Mouse (Mus musculus) neural tube, embryonic 11.5 days (tissue): ENCODE results near the gene Cenpt. TPM values are rescaled to one million over a fixed set of nuclear protein-coding genes. Genes with fewer than 3 reads are reported as not detected.

ENCODE experiments used
- ATAC-seq: fragments of 200-750 bp; cut with Nextera tagmentation; 2 replicates; pipeline ENCODE4 v1.8.0; 2017; ENCODE audit warnings: moderate number of reproducible peaks, mild to moderate bottlenecking, moderate TSS enrichment, moderate library complexity; ENCODE audit not compliant: insufficient read depth, low FRiP score, low TSS enrichment
- DNase-seq: peaks from one replicate; pipeline ENCODE4 v3.0.0-alpha.2; 2015; ENCODE audit warnings: low spot score
- H3K27ac ChIP-seq: fragments of 300-500 bp; sonication (generic); 2 replicates; pipeline ENCODE4 v1.5.1; 2014; ENCODE audit warnings: low read depth, mild to moderate bottlenecking, low read length
- H3K27me3 ChIP-seq: fragments of 300-500 bp; sonication (generic); 2 replicates; pipeline ENCODE4 v1.6.1; 2014; ENCODE audit warnings: mild to moderate bottlenecking, low read length, mixed read lengths; ENCODE audit not compliant: control insufficient read depth, insufficient read depth
- H3K36me3 ChIP-seq: fragments of 300-500 bp; sonication (generic); 2 replicates; pipeline ENCODE4 v1.6.1; 2014; ENCODE audit warnings: mild to moderate bottlenecking, low read length, moderate library complexity, mixed read lengths; ENCODE audit not compliant: control insufficient read depth, insufficient read depth
- H3K4me1 ChIP-seq: fragments of 300-500 bp; sonication (generic); 2 replicates; pipeline ENCODE4 v1.6.1; 2014; ENCODE audit warnings: low read length, mixed read lengths; ENCODE audit not compliant: control insufficient read depth, insufficient read depth
- H3K4me2 ChIP-seq: fragments of 300-500 bp; sonication (generic); 2 replicates; pipeline ENCODE4 v1.6.1; 2014; ENCODE audit warnings: low read depth, mild to moderate bottlenecking, moderate library complexity
- H3K4me3 ChIP-seq: fragments of 300-500 bp; sonication (generic); 2 replicates; pipeline ENCODE4 v1.5.1; 2014; ENCODE audit warnings: low read depth, low read length
- H3K9ac ChIP-seq: fragments of 300-500 bp; sonication (generic); 2 replicates; pipeline ENCODE4 v1.6.1; 2014; ENCODE audit warnings: mild to moderate bottlenecking, low read length
- H3K9me3 ChIP-seq: fragments of 300-500 bp; sonication (generic); 2 replicates; pipeline ENCODE4 v1.6.1; 2016; ENCODE audit warnings: low read length; ENCODE audit not compliant: control insufficient read depth
- WGBS: fragments of 180-500 bp; shearing (Covaris S2); extraction: QIAGEN DNeasy Blood & Tissue Kit; methylation state at CpG from one replicate; pipeline ENCODE4 v1.1.7; 2014; 5-methylcytosine and 5-hydroxymethylcytosine counted together
- polyA plus RNA-seq: library from polyadenylated mRNA; unstranded; fragments of >200 nt; fragmentation: Nextera tagmentation; extraction: Ambion mirVana; gene quantifications from 2 replicates; pipeline ENCODE4 v1.2.1, GENCODE M21; 2014

Cenpt gene
- polyA plus RNA-seq, 1 experiment from 2014 or later: 62.6 TPM

GRCm38 (mm10) chr8:105880754-105881520 lies 27.9 kb upstream of the Cenpt start, which contains the start of gene Edc4:
Gene Edc4 (plus strand): TSS chr8:105880881.
- Histone ChIP-seq H3K9ac (peak within 1 kb of the TSS; percentile 94), H3K9me3 (no peaks in the 10 kb centered on the region), H3K4me3 (peak within 1 kb of the TSS; percentile 95), H3K4me2 (peak within 1 kb of the TSS; percentile 76), H3K27me3 (no peaks in the 10 kb centered on the region), H3K36me3 (peaks cover 27% of the 10 kb centered on the region), H3K4me1 (peaks cover 10% of the 10 kb centered on the region), H3K27ac (no peak within 1 kb of the TSS)
- under 1% methylated on average over 45 of the region's 45 CpGs for WGBS
- DNase-seq (peak; percentile 85), ATAC-seq (peak; percentile 83)

DNA sequence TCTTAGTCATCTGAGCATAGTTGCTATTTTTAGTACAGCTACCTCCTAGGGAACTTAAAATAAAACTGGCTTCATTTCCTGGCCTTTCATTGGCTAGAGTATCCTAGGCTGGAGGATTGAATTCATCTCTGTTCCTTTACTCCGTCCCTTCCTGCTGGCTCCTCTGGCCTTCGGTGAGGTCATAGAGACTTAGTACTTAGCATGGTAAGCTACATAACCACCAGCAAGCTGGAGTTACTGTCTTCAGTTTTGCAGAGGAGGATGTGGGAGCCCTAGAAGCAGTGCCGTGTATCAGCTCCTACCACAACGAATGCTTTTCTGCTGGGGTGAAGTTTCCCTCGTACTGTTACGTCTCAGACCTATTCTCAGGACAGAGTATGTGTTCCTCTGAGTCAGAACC lies 21.2 kb upstream of the Cenpt start:
- no peaks in the 10 kb centered on the region for H3K27me3 ChIP-seq
- no peak overlapping the region for H3K4me3 ChIP-seq
- H3K4me2 ChIP-seq: no peak overlapping the region
- no peak overlapping the region for H3K9ac ChIP-seq
- H3K4me1 ChIP-seq: no peaks in the 10 kb centered on the region
- ATAC-seq: no peak
- no peaks in the 10 kb centered on the region for H3K9me3 ChIP-seq
- no peak overlapping the region for H3K27ac ChIP-seq
- WGBS: 90% methylated on average over 6 of the region's 6 CpGs
- DNase-seq: no peak
- H3K36me3 ChIP-seq: peaks cover 19% of the 10 kb centered on the region

DNA sequence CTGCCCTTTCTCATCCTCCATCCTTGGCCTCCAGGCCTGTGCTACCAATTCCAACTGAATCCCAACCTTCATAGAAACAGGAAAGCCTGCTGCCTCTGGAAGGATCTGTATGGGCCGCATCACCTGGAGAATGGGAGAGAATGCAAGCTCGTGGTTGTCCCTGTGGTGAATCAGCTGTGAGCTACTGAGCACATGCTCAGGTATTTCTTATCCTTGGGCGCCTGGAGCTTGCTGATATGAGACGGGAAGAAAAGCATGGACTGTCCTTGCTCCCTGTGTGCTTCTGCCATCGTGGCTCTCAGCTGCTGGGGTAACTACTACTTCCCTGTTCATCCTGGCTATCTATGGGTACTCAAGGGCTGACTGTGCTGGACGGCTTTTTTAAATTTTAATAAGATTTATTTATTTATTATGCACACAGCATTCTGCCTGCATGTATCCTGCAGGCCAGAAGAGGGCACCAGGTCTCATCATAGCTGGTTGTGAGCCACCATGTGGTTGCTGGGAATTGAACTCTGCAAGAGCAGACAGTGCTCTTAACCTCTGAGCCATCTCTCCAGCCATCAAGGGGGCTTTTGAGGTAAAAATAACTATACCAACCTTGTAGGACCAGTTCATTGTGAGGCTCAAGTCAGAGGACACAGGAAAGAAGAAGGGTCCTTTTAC lies 13.4 kb upstream of the Cenpt start:
- H3K9ac ChIP-seq: no peak overlapping the region
- H3K27me3 ChIP-seq: no peaks in the 10 kb centered on the region
- no peak overlapping the region for H3K4me3 ChIP-seq
- no peak overlapping the region for H3K27ac ChIP-seq
- H3K4me1 ChIP-seq: peaks cover 10% of the 10 kb centered on the region
- no peak overlapping the region for H3K4me2 ChIP-seq
- H3K36me3 ChIP-seq: peaks cover 12% of the 10 kb centered on the region; the same call in 1 of the 2 replicates
- WGBS: 88% methylated on average over 6 of the region's 6 CpGs
- no peak for DNase-seq
- no peaks in the 10 kb centered on the region for H3K9me3 ChIP-seq
- no peak for ATAC-seq

- Histone ChIP-seq H3K9ac (peak overlapping the region; percentile 96), H3K9me3 (no peaks in the 10 kb centered on the region), H3K4me3 (peak overlapping the region; percentile 97), H3K27me3 (no peaks in the 10 kb centered on the region), H3K4me1 (peaks cover 24% of the 10 kb centered on the region), H3K4me2 (peak overlapping the region; percentile 90), H3K27ac (no peak overlapping the region), H3K36me3 (peaks cover 2% of the 10 kb centered on the region; the same call in 1 of the 2 replicates)
- no peak for DNase-seq
- WGBS: 5% methylated on average over 1 of the region's 1 CpGs
- no peak for ATAC-seq
Measured at GRCm38 (mm10) chr8:105861951-105862350, 8.9 kb upstream of the Cenpt start.

- DNase-seq (peak; percentile 96), ATAC-seq (peak; percentile 95)
- Histone ChIP-seq H3K27me3 (no peaks in the 10 kb centered on the region), H3K9ac (peak within 1 kb of the TSS; percentile 96), H3K36me3 (no peaks in the 10 kb centered on the region; the same call in 1 of the 2 replicates), H3K9me3 (no peaks in the 10 kb centered on the region), H3K4me2 (peak within 1 kb of the TSS; percentile 90), H3K27ac (peak within 1 kb of the TSS; percentile 86), H3K4me3 (peak within 1 kb of the TSS; percentile 97), H3K4me1 (peaks cover 34% of the 10 kb centered on the region)
- WGBS: under 1% methylated on average over 47 of the region's 59 CpGs
Measured at GRCm38 (mm10) chr8:105860143-105860981, 7.3 kb upstream of the Cenpt start, which contains the start of gene Nutf2. Gene Nutf2 (plus strand): TSS chr8:105860580.

DNA sequence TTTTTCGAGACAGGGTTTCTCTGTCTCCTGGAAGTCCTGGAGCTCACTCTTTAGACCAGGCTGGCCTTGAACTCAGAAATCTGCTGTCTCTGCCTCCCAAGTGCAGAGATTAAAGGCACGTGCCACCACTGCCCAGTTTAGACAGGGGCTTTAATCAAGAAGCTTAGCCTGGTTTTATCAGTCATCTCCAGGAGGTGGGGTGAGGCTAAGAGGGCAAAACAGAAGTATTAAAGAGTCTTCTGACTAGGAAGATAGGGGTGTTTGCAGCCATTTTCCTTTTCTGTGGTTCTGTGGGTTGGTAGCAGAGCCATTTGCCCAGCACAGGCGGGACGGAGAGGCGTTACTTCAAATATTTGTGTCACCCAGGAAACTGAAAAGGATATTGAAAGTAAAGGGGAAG lies 6.2 kb upstream of the Cenpt start:
- no peak overlapping the region; the same call in 1 of the 2 replicates for H3K4me3 ChIP-seq
- 78% methylated on average over 5 of the region's 5 CpGs for WGBS
- DNase-seq (no peak), ATAC-seq (no peak)
- peak overlapping the region; percentile 30 for H3K4me2 ChIP-seq
- H3K36me3 ChIP-seq: no peaks in the 10 kb centered on the region; the same call in 1 of the 2 replicates
- H3K4me1 ChIP-seq: peaks cover 34% of the 10 kb centered on the region
- H3K27ac ChIP-seq: no peak overlapping the region
- no peak overlapping the region for H3K9ac ChIP-seq
- H3K27me3 ChIP-seq: no peaks in the 10 kb centered on the region
- no peaks in the 10 kb centered on the region for H3K9me3 ChIP-seq

DNA sequence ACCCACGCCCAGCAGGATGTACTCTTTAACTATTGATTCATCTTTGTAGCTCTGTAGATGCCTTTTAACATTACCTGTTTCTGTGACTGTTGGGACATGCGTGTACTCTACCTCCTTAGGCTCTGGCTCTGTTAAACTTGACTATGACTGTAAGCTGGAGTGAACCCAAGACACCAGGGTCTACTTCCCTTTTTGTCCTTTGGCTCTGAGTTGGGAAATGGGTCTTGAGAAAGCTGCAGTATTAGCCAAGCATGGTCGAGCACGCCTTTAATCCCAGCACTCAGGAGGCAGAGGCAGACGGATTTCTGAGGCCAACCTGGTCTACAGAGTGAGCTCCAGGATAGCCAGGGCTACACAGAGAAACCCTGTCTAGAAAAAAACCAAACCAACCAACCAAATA lies 5.4 kb upstream of the Cenpt start:
- WGBS: 89% methylated on average over 5 of the region's 5 CpGs
- Histone ChIP-seq H3K36me3 (no peaks in the 10 kb centered on the region; the same call in 1 of the 2 replicates), H3K4me3 (no peak overlapping the region), H3K4me1 (peaks cover 34% of the 10 kb centered on the region), H3K27me3 (no peaks in the 10 kb centered on the region), H3K27ac (no peak overlapping the region), H3K9ac (no peak overlapping the region; the same call in 1 of the 2 replicates), H3K9me3 (no peaks in the 10 kb centered on the region), H3K4me2 (no peak overlapping the region)
- no peak for ATAC-seq
- no peak for DNase-seq

- DNase-seq (no peak), ATAC-seq (no peak)
- Histone ChIP-seq H3K4me2 (peak overlapping the region; percentile 93), H3K27ac (peak overlapping the region; percentile 85), H3K36me3 (no peaks in the 10 kb centered on the region; the same call in 1 of the 2 replicates), H3K4me3 (peak overlapping the region; percentile 69), H3K9ac (peak overlapping the region; percentile 78), H3K27me3 (no peaks in the 10 kb centered on the region), H3K4me1 (peaks cover 22% of the 10 kb centered on the region), H3K9me3 (no peaks in the 10 kb centered on the region)
- WGBS: 24% methylated on average over 15 of the region's 15 CpGs
Measured at GRCm38 (mm10) chr8:105856168-105856835, 3.2 kb upstream of the Cenpt start.
